Mouse (Mus musculus) G1E-ER4 (cell line): ENCODE data around the gene S1pr1. TPM values are rescaled to one million over a fixed set of nuclear protein-coding genes. Genes with fewer than 3 reads are reported as not detected.

Source experiments
- GATA1 ChIP-seq: IDR thresholded peaks from one replicate; pipeline ENCODE4 v1.8.0; 2012; ENCODE audit warnings: low read length, inconsistent platforms
- polyA plus RNA-seq: library from polyadenylated mRNA; stranded (reverse); fragments of >175 nt; gene quantifications from 2 replicates; pipeline ENCODE4 v1.2.3, GENCODE M21; 2012

Gene S1pr1
- 0.10 and 0.13 TPM in 2 replicates for polyA plus RNA-seq

- TF ChIP-seq GATA1, result no peak
Observed at GRCm38 (mm10) chr3:115714671-115715651, at the start of gene S1pr1. Gene S1pr1, minus strand, starts transcription at chr3:115715072.

GRCm38 (mm10) chr3:115763292-115763691 is 48.4 kb upstream of the S1pr1 start:
- TF ChIP-seq GATA1, result no peak

GRCm38 (mm10) chr3:115762841-115763240 is 48.0 kb upstream of the S1pr1 start:
- no peak for TF ChIP-seq GATA1

- no peak for TF ChIP-seq GATA1
Observed at GRCm38 (mm10) chr3:115759659-115760058, 44.8 kb upstream of the S1pr1 start.

- no peak for TF ChIP-seq GATA1
Observed at GRCm38 (mm10) chr3:115758455-115758912, 43.6 kb upstream of the S1pr1 start.

GRCm38 (mm10) chr3:115754466-115754865 is 39.6 kb upstream of the S1pr1 start:
- TF ChIP-seq GATA1, result no peak

- TF ChIP-seq GATA1, result no peak
Observed at GRCm38 (mm10) chr3:115750369-115750768, 35.5 kb upstream of the S1pr1 start.

GRCm38 (mm10) chr3:115748289-115748989 is 33.6 kb upstream of the S1pr1 start:
- TF ChIP-seq GATA1, result no peak

- TF ChIP-seq GATA1, result no peak
Observed at GRCm38 (mm10) chr3:115746511-115746910, 31.6 kb upstream of the S1pr1 start.

- TF ChIP-seq GATA1, result no peak
Observed at GRCm38 (mm10) chr3:115745088-115745487, 30.2 kb upstream of the S1pr1 start.

- TF ChIP-seq GATA1, result no peak
Observed at GRCm38 (mm10) chr3:115738524-115738923, 23.7 kb upstream of the S1pr1 start.

GRCm38 (mm10) chr3:115737785-115738318 is 23.0 kb upstream of the S1pr1 start:
- TF ChIP-seq GATA1, result no peak

GRCm38 (mm10) chr3:115735540-115735939 is 20.7 kb upstream of the S1pr1 start:
- TF ChIP-seq GATA1, result no peak

- no peak for TF ChIP-seq GATA1
Observed at GRCm38 (mm10) chr3:115734841-115735240, 20.0 kb upstream of the S1pr1 start.

GRCm38 (mm10) chr3:115730336-115730735 is 15.5 kb upstream of the S1pr1 start:
- no peak for TF ChIP-seq GATA1

- TF ChIP-seq GATA1, result no peak
Observed at GRCm38 (mm10) chr3:115729187-115729586, 14.3 kb upstream of the S1pr1 start.

GRCm38 (mm10) chr3:115728211-115728610 is 13.3 kb upstream of the S1pr1 start:
- no peak for TF ChIP-seq GATA1
